Mouse (Mus musculus): ENCODE results near the gene Uevld. TPM values are rescaled to one million over a fixed set of nuclear protein-coding genes. Genes with fewer than 3 reads are reported as not detected.

Gene Uevld
- total and polyA plus RNA-seq, 3 experiments = 2.9 to 6.6 (median 4.6) TPM

DNA sequence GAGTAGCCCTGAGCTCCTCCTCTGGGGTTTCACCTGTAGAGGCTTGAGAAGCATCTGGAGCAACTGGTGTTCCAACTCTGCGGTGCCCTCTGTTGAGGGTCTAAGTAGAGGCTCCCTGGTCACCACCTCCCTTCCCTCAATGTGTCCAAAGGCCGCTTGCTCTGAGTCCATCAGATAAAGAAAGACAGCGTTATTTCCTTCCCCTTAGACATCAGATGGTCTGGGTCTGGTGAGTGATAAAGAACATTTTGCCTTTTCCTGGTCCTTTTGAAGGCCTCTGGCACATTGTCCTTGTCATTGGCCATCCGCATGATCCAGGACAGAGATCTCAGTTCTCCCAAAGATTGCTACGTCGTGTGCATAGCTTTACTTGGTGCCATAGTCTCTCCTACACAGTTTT lies 81.1 kb downstream of the Uevld start:
- H3K4me3 ChIP-seq (replicated peaks in 1 of 3; ENCODE audit: low read depth in 2 of 3, low read length in 2 of 3, poor library complexity in 1 of 3) = no peak overlapping the region
- H3K4me1 ChIP-seq (ENCODE audit: control insufficient read depth in 1 of 2, insufficient read depth in 2 of 2) = peaks cover 0 to 11% of the 10 kb centered on the region in 2 experiments; a peak in 2 of 4 replicates
- no peaks in the 10 kb centered on the region for H3K27me3 ChIP-seq (replicated peaks)
- no peak overlapping the region for H3K9ac ChIP-seq (ENCODE audit: insufficient read depth, low read depth)
- dilution Hi-C loops (cut with MboI; ENCODE audit: extremely low pct_ligation_motif_present, extremely low pct_unique_long_range_greater_than_20kb, low sequenced_read_pairs) = no loop called here
- H3K4me2 ChIP-seq (ENCODE audit: insufficient read depth, low read depth, poor library complexity, severe bottlenecking) = no peak overlapping the region
- in situ Hi-C loops (cut with MboI; ENCODE audit: low pct_ligation_motif_present, low pct_unique_long_range_greater_than_20kb, low sequenced_read_pairs) = no loop called here
- no peaks in the 10 kb centered on the region for H3K79me2 ChIP-seq (replicated peaks; ENCODE audit: control insufficient read depth, extremely low read depth, insufficient read depth, poor library complexity, severe bottlenecking)
- H3K27ac ChIP-seq (ENCODE audit: insufficient read depth, low read depth) = no peak overlapping the region
- no peaks in the 10 kb centered on the region for H3K9me3 ChIP-seq (replicated peaks; ENCODE audit: low read length)
- no peak for TF ChIP-seq GABPA (IDR thresholded peaks at IDR 0.05; ENCODE audit: insufficient replicate concordance, low read depth, low read length)
- TF ChIP-seq USF1 (IDR thresholded peaks at IDR 0.05; ENCODE audit: low read depth, low read length) = no peak
- TF ChIP-seq CTCF (conservative IDR thresholded peaks at IDR 0.05 in 1 of 2, IDR thresholded peaks at IDR 0.05 in 1 of 2; ENCODE audit: low read depth in 2 of 2, low read length in 2 of 2) = no peak
- TF ChIP-seq JUN (IDR thresholded peaks at IDR 0.05; ENCODE audit: insufficient read depth, low read depth, low read length) = no peak
- no peak for TF ChIP-seq ZKSCAN1 (IDR thresholded peaks at IDR 0.05; ENCODE audit: borderline replicate concordance, low read depth, low read length)
- no peaks in the 10 kb centered on the region for H3K36me3 ChIP-seq (replicated peaks in 1 of 2; ENCODE audit: control insufficient read depth in 1 of 2, insufficient read depth in 1 of 2, low read length in 1 of 2)
- DNase-seq (ENCODE audit: extremely low read depth) = no peak

- dilution Hi-C loops (cut with MboI; ENCODE audit: extremely low pct_ligation_motif_present, extremely low pct_unique_long_range_greater_than_20kb, low sequenced_read_pairs) = no loop called here
- in situ Hi-C loops (cut with MboI; ENCODE audit: low pct_ligation_motif_present, low pct_unique_long_range_greater_than_20kb, low sequenced_read_pairs) = no loop called here
- TF ChIP-seq MAFK (IDR thresholded peaks at IDR 0.05; ENCODE audit: insufficient replicate concordance, low read length) (no peak), CHD1 (IDR thresholded peaks at IDR 0.05; ENCODE audit: low read depth, low read length) (no peak), ETS1 (conservative IDR thresholded peaks at IDR 0.05; ENCODE audit: low read depth, low read length) (no peak), ZC3H11A (IDR thresholded peaks at IDR 0.05; ENCODE audit: low read depth, low read length) (no peak), GABPA (IDR thresholded peaks at IDR 0.05; ENCODE audit: insufficient replicate concordance, low read depth, low read length) (no peak), ZKSCAN1 (IDR thresholded peaks at IDR 0.05; ENCODE audit: borderline replicate concordance, low read depth, low read length) (no peak), JUN (IDR thresholded peaks at IDR 0.05; ENCODE audit: insufficient read depth, low read depth, low read length) (no peak)
- Histone ChIP-seq H3K9ac (ENCODE audit: insufficient read depth, low read depth) (no peak overlapping the region), H3K4me3 (replicated peaks in 1 of 3; ENCODE audit: low read depth in 2 of 3, low read length in 2 of 3, poor library complexity in 1 of 3) (no peak overlapping the region), H3K27ac (ENCODE audit: insufficient read depth, low read depth) (no peak overlapping the region), H3K9me3 (replicated peaks; ENCODE audit: low read length) (no peaks in the 10 kb centered on the region), H3K36me3 (replicated peaks in 1 of 2; ENCODE audit: control insufficient read depth in 1 of 2, insufficient read depth in 1 of 2, low read length in 1 of 2) (no peaks in the 10 kb centered on the region), H3K27me3 (replicated peaks) (no peaks in the 10 kb centered on the region), H3K4me1 (ENCODE audit: control insufficient read depth in 1 of 2, insufficient read depth in 2 of 2) (peaks cover 0 to 9% of the 10 kb centered on the region in 2 experiments; a peak in 2 of 4 replicates), H3K79me2 (replicated peaks; ENCODE audit: control insufficient read depth, extremely low read depth, insufficient read depth, poor library complexity, severe bottlenecking) (no peaks in the 10 kb centered on the region), H3K4me2 (ENCODE audit: insufficient read depth, low read depth, poor library complexity, severe bottlenecking) (no peak overlapping the region)
- no peak for DNase-seq (ENCODE audit: extremely low read depth)
Measured at GRCm38 (mm10) chr7:46876841-46877240, 81.5 kb downstream of the Uevld start.

Other genes with a start within 250 kb of the Uevld start
- gene Saal1, start 247.8 kb downstream of the Uevld start, total RNA-seq (2012; rRNA removed) = 15.1 and 16.6 TPM in 2 replicates
- gene Saal1, start 247.8 kb downstream of the Uevld start, total RNA-seq (2014; rRNA removed) = 14.7 and 15.2 TPM in 2 replicates
- 24.5 and 27.6 TPM in 2 replicates for gene Saal1, start 247.8 kb downstream of the Uevld start, polyA plus RNA-seq (2012; ENCODE audit: insufficient read length, low read depth)
- gene Saa3, start 242.8 kb downstream of the Uevld start, total RNA-seq (2012; rRNA removed) = not detected in 2 replicates
- 0.59 TPM in 1 of 2 replicates, not detected in the other for gene Saa3, start 242.8 kb downstream of the Uevld start, total RNA-seq (2014; rRNA removed)
- gene Saa3, start 242.8 kb downstream of the Uevld start, polyA plus RNA-seq (2012; ENCODE audit: insufficient read length, low read depth) = not detected in 2 replicates
- not detected in 2 replicates for gene Saa4, start 225.9 kb downstream of the Uevld start, total RNA-seq (2012; rRNA removed)
- not detected in 2 replicates for gene Saa4, start 225.9 kb downstream of the Uevld start, total RNA-seq (2014; rRNA removed)
- gene Saa4, start 225.9 kb downstream of the Uevld start, polyA plus RNA-seq (2012; ENCODE audit: insufficient read length, low read depth) = not detected in 2 replicates
- gene Saa1, start 215.5 kb downstream of the Uevld start, total RNA-seq (2012; rRNA removed) = not detected in 2 replicates
- gene Saa1, start 215.5 kb downstream of the Uevld start, total RNA-seq (2014; rRNA removed) = not detected in 2 replicates
- gene Saa1, start 215.5 kb downstream of the Uevld start, polyA plus RNA-seq (2012; ENCODE audit: insufficient read length, low read depth) = not detected in 2 replicates
- gene Saa2, start 206.7 kb downstream of the Uevld start, total RNA-seq (2012; rRNA removed) = not detected in 2 replicates
- gene Saa2, start 206.7 kb downstream of the Uevld start, total RNA-seq (2014; rRNA removed) = not detected in 2 replicates
- gene Saa2, start 206.7 kb downstream of the Uevld start, polyA plus RNA-seq (2012; ENCODE audit: insufficient read length, low read depth) = not detected in 2 replicates
- gene Hps5, start 162.5 kb downstream of the Uevld start, total RNA-seq (2012; rRNA removed) = 21.9 and 26.0 TPM in 2 replicates
- 17.8 and 20.3 TPM in 2 replicates for gene Hps5, start 162.5 kb downstream of the Uevld start, total RNA-seq (2014; rRNA removed)
- 17.2 and 20.8 TPM in 2 replicates for gene Hps5, start 162.5 kb downstream of the Uevld start, polyA plus RNA-seq (2012; ENCODE audit: insufficient read length, low read depth)
- 79.2 and 103 TPM in 2 replicates for gene Gtf2h1, start 162.4 kb downstream of the Uevld start, total RNA-seq (2012; rRNA removed)
- gene Gtf2h1, start 162.4 kb downstream of the Uevld start, total RNA-seq (2014; rRNA removed) = 161 and 198 TPM in 2 replicates
- gene Gtf2h1, start 162.4 kb downstream of the Uevld start, polyA plus RNA-seq (2012; ENCODE audit: insufficient read length, low read depth) = 164 and 172 TPM in 2 replicates
- gene Ldha, start 117.1 kb downstream of the Uevld start, total RNA-seq (2012; rRNA removed) = 702 and 970 TPM in 2 replicates
- gene Ldha, start 117.1 kb downstream of the Uevld start, total RNA-seq (2014; rRNA removed) = 1,007 and 1,199 TPM in 2 replicates
- gene Ldha, start 117.1 kb downstream of the Uevld start, polyA plus RNA-seq (2012; ENCODE audit: insufficient read length, low read depth) = 1,412 and 1,555 TPM in 2 replicates
- gene Ldhc, start 97.3 kb downstream of the Uevld start, total RNA-seq (2012; rRNA removed) = not detected in 2 replicates
- gene Ldhc, start 97.3 kb downstream of the Uevld start, total RNA-seq (2014; rRNA removed) = not detected in 2 replicates
- not detected in 2 replicates for gene Ldhc, start 97.3 kb downstream of the Uevld start, polyA plus RNA-seq (2012; ENCODE audit: insufficient read length, low read depth)
- 19.8 and 23.8 TPM in 2 replicates for gene Tsg101, start 38.6 kb downstream of the Uevld start, total RNA-seq (2012; rRNA removed)
- gene Tsg101, start 38.6 kb downstream of the Uevld start, total RNA-seq (2014; rRNA removed) = 46.0 and 49.9 TPM in 2 replicates
- gene Tsg101, start 38.6 kb downstream of the Uevld start, polyA plus RNA-seq (2012; ENCODE audit: insufficient read length, low read depth) = 84.1 and 93.5 TPM in 2 replicates
- not detected in 2 replicates for gene Gm9999, start 25.1 kb upstream of the Uevld start, total RNA-seq (2012; rRNA removed)
- gene Gm9999, start 25.1 kb upstream of the Uevld start, total RNA-seq (2014; rRNA removed) = not detected in 2 replicates
- not detected in 2 replicates for gene Gm9999, start 25.1 kb upstream of the Uevld start, polyA plus RNA-seq (2012; ENCODE audit: insufficient read length, low read depth)
- 10.5 and 14.3 TPM in 2 replicates for gene Spty2d1, start 49.9 kb upstream of the Uevld start, total RNA-seq (2012; rRNA removed)
- gene Spty2d1, start 49.9 kb upstream of the Uevld start, total RNA-seq (2014; rRNA removed) = 22.9 and 24.6 TPM in 2 replicates
- 29.9 and 32.6 TPM in 2 replicates for gene Spty2d1, start 49.9 kb upstream of the Uevld start, polyA plus RNA-seq (2012; ENCODE audit: insufficient read length, low read depth)
- gene Tmem86a, start 92.1 kb upstream of the Uevld start, total RNA-seq (2012; rRNA removed) = 0.29 and 0.30 TPM in 2 replicates
- 0.61 and 0.82 TPM in 2 replicates for gene Tmem86a, start 92.1 kb upstream of the Uevld start, total RNA-seq (2014; rRNA removed)
- gene Tmem86a, start 92.1 kb upstream of the Uevld start, polyA plus RNA-seq (2012; ENCODE audit: insufficient read length, low read depth) = 1.5 and 2.0 TPM in 2 replicates
- 1.6 and 1.9 TPM in 2 replicates for gene Ptpn5, start 175.2 kb upstream of the Uevld start, total RNA-seq (2012; rRNA removed)
- 0.90 TPM in 2 replicates for gene Ptpn5, start 175.2 kb upstream of the Uevld start, total RNA-seq (2014; rRNA removed)
- gene Ptpn5, start 175.2 kb upstream of the Uevld start, polyA plus RNA-seq (2012; ENCODE audit: insufficient read length, low read depth) = 3.0 and 3.4 TPM in 2 replicates
- not detected in 2 replicates for gene Mrgpra6, start 246.4 kb upstream of the Uevld start, total RNA-seq (2012; rRNA removed)
- gene Mrgpra6, start 246.4 kb upstream of the Uevld start, total RNA-seq (2014; rRNA removed) = not detected in 2 replicates
- not detected in 2 replicates for gene Mrgpra6, start 246.4 kb upstream of the Uevld start, polyA plus RNA-seq (2012; ENCODE audit: insufficient read length, low read depth)